Comparison of ENCODE assay signal across 13 mouse cellular contexts in the genomic region with DNA sequence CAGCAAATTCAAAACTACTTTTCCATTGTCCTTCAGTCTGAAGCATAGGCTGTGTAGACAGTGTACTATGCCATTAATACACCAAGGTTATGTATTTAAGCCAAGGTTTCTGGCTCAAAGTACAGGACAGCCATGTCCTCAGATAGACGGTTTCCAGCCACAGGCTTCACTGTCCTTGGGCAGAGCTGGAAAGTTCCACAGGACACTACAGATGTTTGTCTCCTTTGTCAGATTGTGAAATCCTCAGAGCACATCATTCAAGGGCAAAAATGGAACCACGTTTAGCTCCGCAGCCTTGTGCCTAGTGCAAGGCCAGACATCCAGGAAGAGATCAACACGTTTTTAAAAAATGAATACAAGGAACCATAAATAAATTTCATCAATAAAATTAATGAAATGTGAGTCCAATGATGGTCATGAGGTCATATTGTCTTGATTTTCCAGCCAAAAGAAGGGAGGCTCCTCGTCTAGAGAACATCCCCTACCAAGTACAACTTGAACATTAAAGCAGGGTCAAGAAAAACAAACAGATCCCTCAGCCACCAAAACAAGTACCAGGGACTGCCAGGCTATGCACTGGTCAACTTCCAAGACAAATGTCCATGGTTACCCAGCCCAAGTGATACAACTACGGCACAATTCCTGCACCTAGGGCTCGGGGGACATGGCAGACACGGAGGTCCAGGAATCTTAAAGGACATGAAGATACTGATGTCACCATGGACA.
DNase-seq lines count a peak whose midpoint lies in the region; ATAC-seq and TF ChIP-seq lines count a peak whose summit lies in the region.
"Had no signal": no experiment of that assay in that cellular context is flagged by ENCODE, and none has a peak within 500 bp of the region (broad histone marks: within the 10 kb centered on the region; RNA-seq: fewer than 3 reads in every experiment).

No protein-coding gene starts in this region.

- no peak for DNase-seq in gastrocnemius, adult 2 months
- DNase-seq in gastrocnemius, adult 8-10 months (ENCODE audit: low spot score in 2 of 2): no peak
- DNase-seq in kidney, postnatal 0 days (ENCODE audit: low spot score): no peak
- DNase-seq in kidney, postnatal 25 days: no peak
- DNase-seq in adrenal gland, adult 2 months: peak; percentile 91
- peak; percentile 72 for DNase-seq in lung, postnatal 0 days (ENCODE audit: low spot score)
- DNase-seq in forebrain, postnatal 0 days: no peak
- DNase-seq in embryo, embryonic 9.5 days (ENCODE audit: extremely low spot score): no peak
- DNase-seq: cerebellum, adult 9-10 months; right cerebral cortex, postnatal 25 days; thymus, adult 18-20 months had no signal

- peak; percentile 71 for TF ChIP-seq EP300 in lung, postnatal 0 days (IDR thresholded peaks at IDR 0.05)

- no peaks in the 10 kb centered on the region for H3K36me3 ChIP-seq in kidney, postnatal 0 days (ENCODE audit: insufficient read depth, low read length)
- H3K36me3 ChIP-seq in lung, postnatal 0 days (ENCODE audit: insufficient read depth, low read length): no peaks in the 10 kb centered on the region
- H3K36me3 ChIP-seq in forebrain, postnatal 0 days (ENCODE audit: insufficient read depth): no peaks in the 10 kb centered on the region

- no peak for ATAC-seq in kidney, postnatal 0 days (replicated peaks; ENCODE audit: low FRiP score, low read depth)
- peak; percentile 74 for ATAC-seq in lung, postnatal 0 days
- no peak for ATAC-seq in forebrain, postnatal 0 days
- ATAC-seq: hindbrain, postnatal 0 days had no signal

- H3K4me3 ChIP-seq in gastrocnemius, adult 2 months: no peak overlapping the region
- no peak overlapping the region for H3K4me3 ChIP-seq in kidney, postnatal 0 days (replicated peaks; ENCODE audit: low read depth, low read length)
- no peak overlapping the region for H3K4me3 ChIP-seq in lung, postnatal 0 days (ENCODE audit: low read depth, low read length)
- no peak overlapping the region for H3K4me3 ChIP-seq in forebrain, postnatal 0 days (ENCODE audit: low read depth, low read length)
- H3K4me3 ChIP-seq: left cerebral cortex, adult 2 months had no signal

- no peaks in the 10 kb centered on the region for H3K27me3 ChIP-seq in kidney, postnatal 0 days (ENCODE audit: insufficient read depth, low read length)
- no peaks in the 10 kb centered on the region for H3K27me3 ChIP-seq in lung, postnatal 0 days (replicated peaks; ENCODE audit: insufficient read depth, low read length)
- H3K27me3 ChIP-seq in forebrain, postnatal 0 days (ENCODE audit: insufficient read depth, low read length): no peaks in the 10 kb centered on the region

- no peak for TF ChIP-seq CTCF in gastrocnemius, adult 2 months (IDR thresholded peaks at IDR 0.05)
- TF ChIP-seq CTCF in kidney, postnatal 0 days (IDR thresholded peaks at IDR 0.05; ENCODE audit: low read depth): no peak
- TF ChIP-seq CTCF in lung, postnatal 0 days (IDR thresholded peaks at IDR 0.05): no peak
- TF ChIP-seq CTCF in forebrain, postnatal 0 days (IDR thresholded peaks at IDR 0.05; ENCODE audit: low read depth): no peak

- intact Hi-C loops in gastrocnemius, adult 2 months (cut with DNase I): no loop called here

- no peaks in the 10 kb centered on the region for H3K9me3 ChIP-seq in kidney, postnatal 0 days (replicated peaks; ENCODE audit: low read length)
- no peaks in the 10 kb centered on the region for H3K9me3 ChIP-seq in lung, postnatal 0 days (ENCODE audit: low read length)
- no peaks in the 10 kb centered on the region for H3K9me3 ChIP-seq in forebrain, postnatal 0 days (ENCODE audit: low read length)

- H3K9ac ChIP-seq in kidney, postnatal 0 days (ENCODE audit: low read depth, low read length): no peak overlapping the region
- H3K9ac ChIP-seq in lung, postnatal 0 days (replicated peaks; ENCODE audit: low read depth): no peak overlapping the region
- H3K9ac ChIP-seq in forebrain, postnatal 0 days: no peak overlapping the region

- no peak overlapping the region for H3K4me2 ChIP-seq in kidney, postnatal 0 days (ENCODE audit: low read length)
- no peak overlapping the region for H3K4me2 ChIP-seq in lung, postnatal 0 days (replicated peaks; ENCODE audit: low read depth, low read length)
- no peak overlapping the region for H3K4me2 ChIP-seq in forebrain, postnatal 0 days (ENCODE audit: low read depth)

- 0 out of 2 replicates have a peak, but pooled peaks cover 4% of the 10 kb centered on the region for H3K4me1 ChIP-seq in kidney, postnatal 0 days (replicated peaks; ENCODE audit: insufficient read depth, low read length)
- no peaks in the 10 kb centered on the region for H3K4me1 ChIP-seq in lung, postnatal 0 days (ENCODE audit: insufficient read depth, low read depth, low read length)
- H3K4me1 ChIP-seq in forebrain, postnatal 0 days (ENCODE audit: insufficient read depth): no peaks in the 10 kb centered on the region

- H3K27ac ChIP-seq in gastrocnemius, adult 2 months: peak overlapping the region; percentile 74
- H3K27ac ChIP-seq in kidney, postnatal 0 days: peak overlapping the region; percentile 39; the same call in 1 of the 2 replicates
- H3K27ac ChIP-seq in lung, postnatal 0 days (ENCODE audit: low read length): peak overlapping the region; percentile 68
- H3K27ac ChIP-seq in forebrain, postnatal 0 days (ENCODE audit: low read depth, low read length): no peak overlapping the region
- H3K27ac ChIP-seq: hindbrain, postnatal 0 days; left cerebral cortex, adult 2 months had no signal

- WGBS in kidney, postnatal 0 days: 70% methylated on average over 8 of the region's 8 CpGs
- WGBS in lung, postnatal 0 days: 70% methylated on average over 8 of the region's 8 CpGs
- WGBS in forebrain, postnatal 0 days: 91% methylated on average over 8 of the region's 8 CpGs

Comparison
In these comparisons a context has a peak if more than half of its experiments do, and no peak if none do; other contexts are left out.
1. DNase-seq: peak in adrenal gland, adult 2 months (single experiment) and lung, postnatal 0 days (single experiment); none in gastrocnemius, adult 2 months (single experiment), gastrocnemius, adult 8-10 months (0 of 2), kidney, postnatal 0 days (single experiment), kidney, postnatal 25 days (0 of 2), forebrain, postnatal 0 days (single experiment) and embryo, embryonic 9.5 days (single experiment).